Mouse (Mus musculus) right cerebral cortex, postnatal 36 days (tissue): ENCODE results near the gene Rfng.
A peak's percentile ranks its signal among the peaks of the same experiment; 100 is the strongest.
"Not testable (repeated sequence)": the region's sequence is repeated elsewhere in the genome, so short reads cannot be mapped to it uniquely, and the experiment has no call there.

ENCODE experiments used
- DNase-seq, 2 experiments: peaks; one replicate each; pipeline ENCODE4 v3.0.0; 2022; ENCODE audit warnings: low spot score in 2 of 2, mixed read lengths in 1 of 2

Rfng gene

GRCm38 (mm10) chr11:120812068-120812467 lies 28.1 kb upstream of the Rfng start:
- DNase-seq, result no peak

GRCm38 (mm10) chr11:120808010-120808409 lies 24.0 kb upstream of the Rfng start:
- DNase-seq, result no peak

GRCm38 (mm10) chr11:120805375-120806298 lies 21.6 kb upstream of the Rfng start:
- DNase-seq, result no peak

- no peak for DNase-seq
These were observed 20.8 kb upstream of the Rfng start for GRCm38 (mm10) chr11:120804769-120805168.

GRCm38 (mm10) chr11:120804274-120804673 lies 20.3 kb upstream of the Rfng start:
- DNase-seq, result no peak

GRCm38 (mm10) chr11:120800061-120800904 lies 16.3 kb upstream of the Rfng start:
- peak; percentile 56 to 65 for DNase-seq

- DNase-seq, result no peak
These were observed 15.4 kb upstream of the Rfng start for GRCm38 (mm10) chr11:120799316-120799890.

- DNase-seq, result no peak
These were observed 14.2 kb upstream of the Rfng start for GRCm38 (mm10) chr11:120798244-120798643.

GRCm38 (mm10) chr11:120796614-120796946 lies 12.6 kb upstream of the Rfng start:
- no peak for DNase-seq

GRCm38 (mm10) chr11:120795756-120796613 lies 12.0 kb upstream of the Rfng start, which contains the start of gene Dus1l:
TSS of gene Dus1l (minus strand) at chr11:120796403.
- peak; percentile 91 to 92 for DNase-seq

GRCm38 (mm10) chr11:120792652-120793051 lies 8.6 kb upstream of the Rfng start:
- no peak for DNase-seq

- DNase-seq, result no peak
These were observed 5.8 kb upstream of the Rfng start for GRCm38 (mm10) chr11:120789810-120790209.

- DNase-seq, result no peak
These were observed 5.3 kb upstream of the Rfng start for GRCm38 (mm10) chr11:120789355-120789754.

- not testable (repeated sequence) for DNase-seq
These were observed 4.5 kb upstream of the Rfng start for GRCm38 (mm10) chr11:120788460-120788859.

GRCm38 (mm10) chr11:120785145-120785544 lies 1.1 kb upstream of the Rfng start:
- DNase-seq, result no peak

GRCm38 (mm10) chr11:120783426-120784063 lies 462 bp downstream of the Rfng start:
- DNase-seq, result no peak

- DNase-seq, result not testable (repeated sequence)
These were observed 2.6 kb downstream of the Rfng start for GRCm38 (mm10) chr11:120781361-120781760.

GRCm38 (mm10) chr11:120779876-120780275 lies 4.1 kb downstream of the Rfng start:
- no peak for DNase-seq

GRCm38 (mm10) chr11:120777123-120777522 lies 6.9 kb downstream of the Rfng start:
- no peak for DNase-seq

- peak; percentile 85 for DNase-seq
These were observed 8.1 kb downstream of the Rfng start for GRCm38 (mm10) chr11:120775774-120776469.
